Mouse (Mus musculus): Measurements from ENCODE around the gene Vnn1.

Gene Vnn1

GRCm38 (mm10) chr10:23894601-23895349 lies at the start of gene Vnn1:
TSS of gene Vnn1 (plus strand) at chr10:23894688.
- in situ Hi-C loops (cut with MboI) = no loop called here

GRCm38 (mm10) chr10:23851228-23851912 lies 43.1 kb upstream of the Vnn1 start, which contains the start of gene Vnn3:
TSS of gene Vnn3 (plus strand) at chr10:23851462.
- in situ Hi-C loops (cut with MboI) = no loop called here

GRCm38 (mm10) chr10:23852096-23852495 lies 42.4 kb upstream of the Vnn1 start:
- in situ Hi-C loops (cut with MboI) = no loop called here

- in situ Hi-C loops (cut with MboI) = no loop called here
Measured at GRCm38 (mm10) chr10:23864362-23865312, 29.9 kb upstream of the Vnn1 start.

GRCm38 (mm10) chr10:23880695-23881094 lies 13.8 kb upstream of the Vnn1 start:
- in situ Hi-C loops (cut with MboI) = no loop called here

GRCm38 (mm10) chr10:23884910-23885309 lies 9.6 kb upstream of the Vnn1 start:
- in situ Hi-C loops (cut with MboI) = no loop called here

GRCm38 (mm10) chr10:23886060-23886459 lies 8.4 kb upstream of the Vnn1 start:
- in situ Hi-C loops (cut with MboI) = no loop called here

GRCm38 (mm10) chr10:23892987-23893386 lies 1.5 kb upstream of the Vnn1 start:
- in situ Hi-C loops (cut with MboI) = no loop called here

- in situ Hi-C loops (cut with MboI) = no loop called here
Measured at GRCm38 (mm10) chr10:23895376-23895775, 888 bp downstream of the Vnn1 start.

GRCm38 (mm10) chr10:23901119-23901518 lies 6.6 kb downstream of the Vnn1 start:
- in situ Hi-C loops (cut with MboI) = no loop called here

GRCm38 (mm10) chr10:23905661-23906060 lies 11.2 kb downstream of the Vnn1 start:
- in situ Hi-C loops (cut with MboI) = no loop called here

GRCm38 (mm10) chr10:23920056-23920455 lies 25.6 kb downstream of the Vnn1 start, which contains the start of gene Taar1:
TSS of gene Taar1 (plus strand) at chr10:23920356.
- in situ Hi-C loops (cut with MboI) = no loop called here

GRCm38 (mm10) chr10:23922468-23922867 lies 28.0 kb downstream of the Vnn1 start:
- in situ Hi-C loops (cut with MboI) = no loop called here

GRCm38 (mm10) chr10:23923941-23924340 lies 29.5 kb downstream of the Vnn1 start:
- in situ Hi-C loops (cut with MboI) = no loop called here

GRCm38 (mm10) chr10:23937613-23938012 lies 43.1 kb downstream of the Vnn1 start:
- in situ Hi-C loops (cut with MboI) = no loop called here

- in situ Hi-C loops (cut with MboI) = no loop called here
Measured at GRCm38 (mm10) chr10:23938312-23938711, 43.8 kb downstream of the Vnn1 start, which contains the start of gene Taar2. TSS of gene Taar2 (plus strand) at chr10:23938572.

GRCm38 (mm10) chr10:23942465-23942864 lies 48.0 kb downstream of the Vnn1 start:
- in situ Hi-C loops (cut with MboI) = no loop called here

- in situ Hi-C loops (cut with MboI) = no loop called here
Measured at GRCm38 (mm10) chr10:23948026-23948425, 53.5 kb downstream of the Vnn1 start.

GRCm38 (mm10) chr10:23949508-23950005 lies 55.1 kb downstream of the Vnn1 start, which contains the start of gene Taar3:
TSS of gene Taar3 (plus strand) at chr10:23949558.
- in situ Hi-C loops (cut with MboI) = no loop called here

GRCm38 (mm10) chr10:23951714-23952113 lies 57.2 kb downstream of the Vnn1 start:
- in situ Hi-C loops (cut with MboI) = no loop called here
